12 mouse cellular contexts compared by ENCODE assay signal in genomic region chr8:77310541-77310940, GRCm38 (mm10).
DNase-seq lines count a peak whose midpoint lies in the region; ATAC-seq and TF ChIP-seq lines count a peak whose summit lies in the region.
"Had no signal": no experiment of that assay in that cellular context is flagged by ENCODE, and none has a peak within 500 bp of the region (broad histone marks: within the 10 kb centered on the region; RNA-seq: fewer than 3 reads in every experiment).

No protein-coding gene starts in this region.

- H3K9ac ChIP-seq in limb, embryonic 11.5 days (ENCODE audit: low read length): no peak overlapping the region
- H3K9ac ChIP-seq: embryonic facial prominence, embryonic 13.5 days; forebrain, embryonic 12.5 days; hindbrain, embryonic 14.5 days had no signal

- ATAC-seq in limb, embryonic 11.5 days (ENCODE audit: insufficient number of reproducible peaks, low FRiP score, low TSS enrichment, low read depth): no peak

- H3K27me3 ChIP-seq in limb, embryonic 11.5 days (ENCODE audit: control insufficient read depth, insufficient read depth, low read length): no peaks in the 10 kb centered on the region
- no peaks in the 10 kb centered on the region for H3K27me3 ChIP-seq in limb, embryonic 10.5 days (ENCODE audit: low read depth, poor library complexity, severe bottlenecking)
- H3K27me3 ChIP-seq: embryonic facial prominence, embryonic 13.5 days; forebrain, embryonic 12.5 days had no signal

- no peak for TF ChIP-seq CTCF in gastrocnemius, adult 2 months (IDR thresholded peaks at IDR 0.05)

- peaks cover 2% of the 10 kb centered on the region; the same call in 1 of the 2 replicates for H3K36me3 ChIP-seq in limb, embryonic 11.5 days (ENCODE audit: control insufficient read depth, insufficient read depth, low read length)
- H3K36me3 ChIP-seq in limb, embryonic 10.5 days: peaks cover 18% of the 10 kb centered on the region
- H3K36me3 ChIP-seq: forebrain, embryonic 12.5 days; hindbrain, embryonic 10.5 days had no signal

- peak overlapping the region; percentile 36; the same call in 1 of the 2 replicates for H3K4me3 ChIP-seq in gastrocnemius, adult 2 months
- no peak overlapping the region for H3K4me3 ChIP-seq in limb, embryonic 11.5 days (ENCODE audit: low read depth, low read length)
- no peak overlapping the region for H3K4me3 ChIP-seq in limb, embryonic 10.5 days
- H3K4me3 ChIP-seq: embryonic facial prominence, embryonic 13.5 days; forebrain, embryonic 12.5 days; hindbrain, embryonic 10.5 days had no signal

- 90% methylated on average over 10 of the region's 10 CpGs for WGBS in limb, embryonic 11.5 days
- WGBS in limb, embryonic 10.5 days: 90% methylated on average over 10 of the region's 10 CpGs

- H3K4me1 ChIP-seq in limb, embryonic 11.5 days (ENCODE audit: control insufficient read depth, insufficient read depth, low read length): no peaks in the 10 kb centered on the region
- no peaks in the 10 kb centered on the region for H3K4me1 ChIP-seq in limb, embryonic 10.5 days
- H3K4me1 ChIP-seq: forebrain, embryonic 12.5 days; hindbrain, embryonic 10.5 days had no signal

- H3K9me3 ChIP-seq in limb, embryonic 11.5 days (ENCODE audit: control insufficient read depth, low read length): no peaks in the 10 kb centered on the region
- H3K9me3 ChIP-seq in limb, embryonic 10.5 days (replicated peaks): no peaks in the 10 kb centered on the region
- H3K9me3 ChIP-seq: embryonic facial prominence, embryonic 13.5 days; forebrain, embryonic 12.5 days; hindbrain, embryonic 10.5 days had no signal

- no peak for DNase-seq in gastrocnemius, adult 2 months
- no peak for DNase-seq in gastrocnemius, postnatal 36 days
- peak; percentile 27 to 28 for DNase-seq in heart, adult 9 months (ENCODE audit: low spot score in 2 of 2)
- DNase-seq in heart, postnatal 4 days: no peak
- peak; percentile 14 for DNase-seq in limb, embryonic 11.5 days (ENCODE audit: low spot score)
- DNase-seq in limb, embryonic 10.5 days (ENCODE audit: low spot score): no peak
- DNase-seq: cerebellum, adult 8-10 months; embryo, embryonic 11 days had no signal

- intact Hi-C loops in gastrocnemius, adult 2 months (cut with DNase I): no loop called here
- intact Hi-C loops in gastrocnemius, postnatal 36 days (cut with DNase I): no loop called here

- no peak overlapping the region for H3K4me2 ChIP-seq in limb, embryonic 11.5 days (ENCODE audit: low read depth, severe bottlenecking)
- H3K4me2 ChIP-seq: embryonic facial prominence, embryonic 13.5 days; forebrain, embryonic 12.5 days; hindbrain, embryonic 14.5 days had no signal

- peak overlapping the region; percentile 70 for H3K27ac ChIP-seq in gastrocnemius, adult 2 months
- no peak overlapping the region for H3K27ac ChIP-seq in limb, embryonic 11.5 days (replicated peaks; ENCODE audit: low read depth, low read length)
- no peak overlapping the region for H3K27ac ChIP-seq in limb, embryonic 10.5 days
- H3K27ac ChIP-seq: embryonic facial prominence, embryonic 13.5 days; forebrain, embryonic 12.5 days; hindbrain, embryonic 10.5 days; hindbrain, embryonic 14.5 days had no signal

Comparison
In these comparisons a context has a peak if more than half of its experiments do, and no peak if none do; other contexts are left out.
1. DNase-seq: peak in heart, adult 9 months (2 of 2) and limb, embryonic 11.5 days (single experiment); none in gastrocnemius, adult 2 months (single experiment), gastrocnemius, postnatal 36 days (0 of 2), heart, postnatal 4 days (single experiment) and limb, embryonic 10.5 days (single experiment).